Mouse (Mus musculus) lung, adult 18-20 months (tissue): Measurements from ENCODE around the gene Gna12.
A peak's percentile ranks its signal among the peaks of the same experiment; 100 is the strongest.

Experiments
- DNase-seq, 2 experiments: peaks; one replicate each; pipeline ENCODE4 v3.0.0; 2022; ENCODE audit warnings: mixed read lengths in 2 of 2

Gene Gna12

DNA sequence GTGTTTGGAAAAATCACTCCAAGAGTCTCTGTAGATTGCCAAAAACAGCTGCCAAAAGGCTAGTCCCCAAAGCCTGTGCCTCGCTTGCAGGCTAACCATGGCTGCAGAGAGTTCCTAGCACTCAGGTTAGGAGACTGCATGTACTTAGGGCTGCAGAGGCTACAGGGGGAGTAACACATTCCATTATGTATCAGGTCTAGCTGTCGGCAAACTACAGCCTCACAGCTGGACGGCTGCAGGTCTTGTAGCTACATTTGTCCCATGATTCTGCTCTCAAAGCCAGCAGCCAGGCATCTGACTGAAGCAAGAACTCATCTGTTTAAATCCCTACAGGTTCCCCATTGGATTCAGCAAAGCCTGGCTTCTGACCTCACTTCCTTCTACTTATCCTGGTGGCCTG, 35.5 kb downstream of the Gna12 start:
- DNase-seq = no peak

DNA sequence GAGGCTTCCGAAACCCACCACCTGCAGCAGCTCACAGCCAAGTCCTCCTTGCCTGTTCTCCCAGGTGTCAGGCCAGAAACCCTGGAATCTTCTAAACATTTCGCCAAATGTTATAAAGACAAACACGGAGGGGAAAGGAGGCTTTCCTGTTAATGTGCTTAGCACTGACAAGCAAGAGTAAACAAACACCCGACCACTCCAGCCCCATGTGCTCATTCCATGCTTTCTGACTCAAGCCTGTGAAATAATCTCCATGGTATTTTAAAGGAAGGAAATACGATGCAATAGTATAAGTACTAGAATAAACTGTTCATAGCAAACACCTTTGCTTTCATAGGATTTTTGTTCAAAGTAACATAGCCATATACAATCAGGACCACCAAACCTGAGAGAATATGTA, 38.0 kb downstream of the Gna12 start:
- peak in 1 of 2 experiments; percentile 26 for DNase-seq

DNA sequence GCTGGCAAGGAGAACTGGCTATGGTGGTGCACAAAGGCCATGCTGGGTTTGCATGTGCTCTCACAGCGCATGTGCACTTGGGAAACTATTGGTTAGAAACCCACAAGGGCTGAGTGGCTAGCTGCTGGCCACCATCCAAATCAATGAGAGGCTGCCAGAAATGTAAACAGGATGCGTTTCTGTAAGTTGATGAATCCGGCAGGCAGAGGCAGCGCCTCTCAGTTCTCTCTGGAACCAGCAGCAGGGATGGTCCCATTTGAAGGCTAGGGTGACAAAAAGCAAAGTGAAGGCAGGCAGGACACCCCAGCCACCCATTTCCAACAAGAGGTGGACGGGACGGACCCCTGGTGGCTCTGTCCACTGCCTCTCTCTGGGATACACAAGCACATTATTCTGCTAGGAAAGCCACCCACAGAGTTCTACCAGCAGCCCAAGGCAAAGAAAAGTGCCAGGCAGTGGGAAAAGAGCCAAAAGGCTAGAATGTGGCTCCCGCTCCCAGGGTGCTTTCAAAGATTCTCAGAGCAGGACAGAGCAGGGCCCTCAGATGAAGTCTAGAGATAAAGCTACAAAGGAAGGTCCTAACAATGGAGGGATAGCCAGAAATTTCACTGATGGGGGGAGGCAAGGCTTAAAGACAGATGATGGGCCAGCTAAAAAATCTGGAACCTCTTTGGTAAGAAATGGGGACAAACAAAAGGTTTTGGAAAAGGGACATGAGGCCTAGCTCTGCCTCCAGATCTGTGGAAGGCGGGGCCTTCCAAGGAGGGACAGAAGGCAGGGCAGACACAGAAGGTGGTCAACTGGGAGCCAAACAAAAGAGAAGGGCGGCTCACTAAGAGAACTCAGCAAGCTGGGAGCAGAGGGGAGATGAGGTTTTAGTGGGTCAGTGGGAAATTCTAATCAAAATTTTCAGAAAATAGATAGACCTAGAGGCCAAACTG, 39.0 kb downstream of the Gna12 start:
- DNase-seq = peak; percentile 84 to 90

DNA sequence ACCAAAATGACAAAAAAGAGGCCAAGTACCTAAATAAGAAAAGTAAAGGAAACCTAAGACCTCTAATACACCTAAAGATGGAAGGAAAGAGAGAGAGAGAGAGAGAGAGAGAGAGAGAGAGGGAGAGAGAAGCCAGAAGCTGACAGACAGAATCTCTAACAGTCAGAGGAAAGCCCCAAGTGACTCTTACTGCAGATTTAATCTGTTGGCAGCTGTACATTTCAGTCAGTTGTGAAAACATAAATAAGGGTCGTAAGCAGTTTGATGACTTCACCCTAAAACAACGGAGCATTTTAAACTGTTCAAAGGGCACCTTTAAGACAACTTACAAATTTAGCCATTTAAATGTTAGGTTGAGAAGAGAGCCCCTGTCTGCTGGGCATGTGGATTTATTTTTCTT, 39.8 kb downstream of the Gna12 start:
- no peak for DNase-seq

DNA sequence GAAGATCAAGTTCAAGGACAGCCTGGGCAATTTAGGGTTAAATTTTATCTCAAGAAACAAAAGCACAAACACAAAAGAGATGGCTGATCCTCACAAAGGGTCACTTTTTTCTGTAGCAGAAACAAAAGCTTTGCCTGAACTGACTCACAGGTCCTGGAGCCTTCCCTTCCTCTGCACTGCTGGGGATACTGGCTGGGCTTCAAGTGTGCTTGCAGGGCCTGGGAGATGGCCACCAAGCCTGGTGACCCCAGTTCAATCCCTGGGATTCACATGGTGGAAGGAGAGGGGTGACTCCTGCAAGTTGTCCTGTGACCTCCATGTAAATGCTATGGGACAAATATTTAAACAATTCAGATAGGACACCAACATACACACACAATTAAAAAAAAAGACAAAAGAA, 40.7 kb downstream of the Gna12 start:
- DNase-seq = no peak

DNA sequence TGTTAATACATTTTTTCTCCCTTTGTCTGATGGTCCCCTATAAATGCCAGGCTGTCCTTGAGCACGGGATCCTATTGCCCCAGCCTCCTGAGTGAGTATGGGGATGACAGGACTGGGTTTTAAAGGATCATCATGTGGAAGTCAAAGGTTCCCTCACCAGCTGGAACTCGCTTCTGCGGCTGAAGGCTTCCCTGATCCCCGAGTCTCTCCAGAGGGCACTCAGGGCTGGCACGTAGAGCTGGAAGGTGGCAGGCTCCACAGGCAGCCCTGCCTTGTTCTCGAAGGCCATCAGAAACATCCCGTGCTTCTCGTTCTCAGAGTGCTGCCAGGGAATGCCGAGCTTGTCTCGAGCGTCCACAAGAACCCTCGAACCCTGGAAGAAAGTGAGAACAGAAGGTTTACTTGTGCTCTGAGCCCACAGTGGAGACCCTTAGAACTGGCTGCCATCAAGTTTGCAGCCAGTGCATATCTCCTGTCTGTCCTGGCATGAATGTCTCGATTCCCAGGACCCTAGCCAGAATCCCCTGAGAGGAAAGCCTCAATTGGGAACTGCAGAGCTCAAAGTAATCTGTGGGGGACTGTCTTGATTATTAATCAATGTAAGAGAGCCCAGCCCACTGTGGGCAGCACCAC, 44.9 kb downstream of the Gna12 start:
- no peak for DNase-seq

DNA sequence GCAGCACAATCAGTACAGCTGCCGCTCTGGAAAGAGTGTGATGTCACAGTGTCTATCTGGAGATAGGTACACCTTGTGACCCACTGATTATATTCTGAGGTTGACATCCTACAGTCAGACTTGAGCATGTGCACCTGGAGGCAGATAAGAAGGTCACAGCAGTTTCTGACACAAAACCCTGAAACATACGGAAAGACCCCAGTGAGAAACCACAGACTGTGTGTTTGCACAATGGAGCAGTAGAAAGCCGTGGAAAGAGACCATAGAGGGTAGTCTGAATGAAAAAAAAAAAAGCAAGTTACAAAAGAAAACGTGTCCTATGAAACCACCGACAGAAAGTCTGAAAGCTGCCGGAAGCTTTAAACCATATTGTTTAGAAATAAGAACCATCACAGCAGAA, 45.9 kb downstream of the Gna12 start:
- no peak for DNase-seq

DNA sequence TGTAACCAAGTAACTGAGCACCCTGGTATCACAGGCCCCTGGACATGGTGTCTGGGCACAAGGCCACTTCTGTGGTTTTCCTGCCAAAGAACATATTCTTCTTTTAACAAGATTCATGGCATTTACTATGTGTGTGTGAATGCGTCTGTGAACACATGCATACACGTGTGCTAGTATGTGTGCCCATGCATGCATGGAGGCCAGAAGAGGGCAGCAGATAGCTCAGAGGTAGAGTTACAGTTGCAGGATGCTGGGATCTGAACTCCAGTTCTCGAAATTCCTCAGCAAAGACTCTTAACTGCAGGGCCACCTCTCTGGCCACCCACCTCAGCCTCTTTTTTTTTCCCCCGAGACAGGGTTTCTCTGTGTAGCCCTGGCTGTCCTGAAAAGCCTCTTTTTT, 46.7 kb downstream of the Gna12 start:
- DNase-seq = no peak

DNA sequence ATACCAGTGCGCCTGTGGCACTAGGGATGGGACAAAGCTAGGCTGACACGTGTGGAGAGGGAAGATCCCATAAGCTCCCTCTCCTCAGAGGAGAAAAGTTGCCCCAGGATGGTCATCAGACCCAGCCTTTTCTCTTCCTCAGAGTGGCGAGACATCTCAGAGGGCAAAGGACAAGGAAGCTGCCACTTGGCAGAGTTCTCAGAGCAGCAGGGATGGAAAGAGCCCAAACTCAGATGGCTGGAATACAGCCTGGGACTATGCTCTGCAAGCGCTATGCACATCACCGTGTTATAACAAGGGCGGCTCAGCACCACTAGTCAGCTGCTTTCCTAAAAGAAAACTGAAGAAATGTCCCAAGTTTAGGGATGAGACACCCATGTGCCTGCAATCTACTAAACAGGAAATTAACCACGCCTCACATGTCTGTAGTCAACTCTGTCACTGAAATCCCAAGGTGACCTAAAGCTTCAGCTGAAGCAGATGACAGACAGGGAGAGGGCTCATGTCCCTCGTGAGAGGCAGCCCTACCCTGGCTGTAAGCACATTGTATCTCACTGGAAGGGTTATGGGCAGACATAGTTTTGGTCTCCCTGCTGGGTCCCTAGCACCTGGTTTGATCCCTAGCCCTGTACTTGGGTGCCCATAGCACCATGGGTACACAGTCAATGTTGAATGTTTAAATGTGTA, 48.2 kb downstream of the Gna12 start:
- DNase-seq = no peak

DNA sequence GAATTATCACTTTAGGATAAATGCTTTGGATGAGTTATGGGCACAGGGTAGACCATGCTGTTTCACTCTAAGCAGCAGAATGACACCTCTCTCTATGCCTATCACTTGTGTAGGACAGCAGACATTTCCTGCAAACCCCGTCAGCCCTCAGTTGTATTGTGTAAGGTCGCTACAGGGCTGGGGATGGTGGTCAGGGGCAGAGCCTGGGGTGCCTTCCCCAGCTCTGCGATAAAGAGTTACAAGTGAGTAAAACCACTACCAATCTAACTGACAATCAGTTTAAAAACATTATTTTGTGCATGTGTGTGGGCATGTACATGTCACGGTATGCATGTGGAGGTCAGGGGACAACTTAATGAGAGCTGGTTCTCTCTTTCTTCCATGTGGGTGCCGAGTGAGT, 49.1 kb downstream of the Gna12 start:
- no peak for DNase-seq

DNA sequence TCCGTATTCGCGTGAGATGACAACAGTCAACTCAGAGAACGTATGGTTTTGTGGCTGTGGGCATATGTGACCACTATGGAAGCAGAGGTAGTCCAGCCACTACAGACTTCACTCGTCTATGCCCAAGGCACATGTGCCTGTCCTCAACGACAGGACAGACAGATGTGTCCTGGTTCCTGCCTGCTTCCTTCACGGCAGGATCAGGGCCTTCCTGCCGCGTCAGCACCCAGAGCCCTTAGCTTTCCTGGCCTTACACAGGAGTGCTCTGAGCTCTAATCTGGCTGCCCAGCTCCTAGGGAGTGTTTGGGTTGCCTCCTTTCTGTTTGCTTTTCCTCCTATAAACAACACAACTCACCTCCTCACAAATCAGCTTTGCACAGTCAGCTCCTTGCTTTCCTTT, 53.3 kb downstream of the Gna12 start:
- DNase-seq = no peak

DNA sequence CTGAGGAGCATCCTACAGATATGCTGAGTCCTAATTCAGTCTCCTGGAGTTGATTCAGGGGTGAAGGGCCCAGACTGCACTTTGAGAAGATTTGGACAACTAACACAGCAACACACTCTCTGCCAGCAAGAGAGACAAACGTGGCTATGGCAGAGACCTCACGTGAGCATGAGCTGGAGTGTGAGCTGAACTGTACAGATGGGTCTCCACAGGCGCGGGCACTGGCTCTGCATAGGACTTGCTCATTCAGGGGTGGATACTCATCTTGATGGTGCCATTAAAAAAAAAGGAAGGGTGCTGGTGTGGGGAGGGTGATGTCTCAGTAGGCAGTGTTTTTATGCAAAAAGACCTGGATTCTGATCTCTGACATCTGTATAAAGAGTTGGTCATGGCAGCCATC, 55.1 kb downstream of the Gna12 start:
- DNase-seq = no peak

DNA sequence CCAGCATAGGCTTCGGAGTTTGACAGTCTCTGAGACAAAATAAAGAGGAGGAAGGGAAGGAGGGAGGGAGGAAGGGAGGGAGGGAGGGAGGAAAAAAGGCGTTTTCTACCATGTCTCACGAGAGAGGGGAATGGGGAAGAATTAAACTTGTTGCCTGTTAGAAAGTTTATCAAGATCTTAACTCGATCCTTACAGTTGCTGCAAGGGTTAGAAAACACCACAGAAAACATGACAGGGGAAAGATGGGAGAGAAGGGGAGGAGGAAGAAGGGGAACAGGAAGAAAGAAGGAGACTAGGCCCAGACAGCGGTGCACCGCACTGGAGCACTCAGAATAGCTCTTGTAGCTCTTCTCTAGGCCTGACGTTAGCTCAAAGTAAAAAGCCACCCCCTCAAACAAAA, 58.1 kb downstream of the Gna12 start:
- DNase-seq = no peak

DNA sequence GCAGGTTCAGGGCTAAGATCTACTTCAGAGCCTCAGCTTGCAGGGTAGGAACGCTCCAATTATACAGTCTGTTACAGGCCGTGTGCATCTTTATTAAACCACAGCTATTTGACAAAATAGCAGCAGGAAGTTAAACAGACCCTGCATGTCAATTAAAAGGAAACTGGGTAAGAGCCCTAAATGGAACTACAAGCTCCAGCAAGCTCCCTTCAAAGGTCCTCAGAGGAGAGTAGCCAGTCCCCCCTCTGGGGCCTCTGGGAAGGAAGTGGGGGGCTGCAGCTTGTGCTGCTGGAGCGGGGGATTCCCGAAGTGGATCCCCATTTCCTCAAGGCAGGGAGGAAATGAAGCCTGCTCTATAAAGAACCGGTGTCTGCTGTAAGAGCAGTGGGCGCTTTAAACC, 58.6 kb downstream of the Gna12 start:
- DNase-seq = no peak

DNA sequence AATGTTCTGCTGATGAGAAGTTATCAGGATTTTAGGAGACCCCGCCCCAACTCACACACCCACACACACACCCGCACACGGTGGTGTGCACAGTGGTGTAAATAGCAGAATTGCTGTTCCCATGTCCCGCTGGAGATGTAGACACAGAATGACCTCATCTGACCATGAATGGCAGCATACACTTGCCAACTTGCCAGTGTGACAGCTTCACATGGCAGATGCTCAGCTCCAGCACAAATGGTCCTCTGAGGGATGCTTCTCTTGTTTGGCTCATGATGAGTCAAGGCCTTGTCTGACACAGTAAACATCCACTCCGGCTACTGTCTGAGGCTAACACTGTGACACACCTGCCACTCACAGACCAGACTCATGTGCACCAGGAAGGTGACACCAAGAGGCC, 61.9 kb downstream of the Gna12 start:
- DNase-seq = peak in 1 of 2 experiments; percentile 31

DNA sequence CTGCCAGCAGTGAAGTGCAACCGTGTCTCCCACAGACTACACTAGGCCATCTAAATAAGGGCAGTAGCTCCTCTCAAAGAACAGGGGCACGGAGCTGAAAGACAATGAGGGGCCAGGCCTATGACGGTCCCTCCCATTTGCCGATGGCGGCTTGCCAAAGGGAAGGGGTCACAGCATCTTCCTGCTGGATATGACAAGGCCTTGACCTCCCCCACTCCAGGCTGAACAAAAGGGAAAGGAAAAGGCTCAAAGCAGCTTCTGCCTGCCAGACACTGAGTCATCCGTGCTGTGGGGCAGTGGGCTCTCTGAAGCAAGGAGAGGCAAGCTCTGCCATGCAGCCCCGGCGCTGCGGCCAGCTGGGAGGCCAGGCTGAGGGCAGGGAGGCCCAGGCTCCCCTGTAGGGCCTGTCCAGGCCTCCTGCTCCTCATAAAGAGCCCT, 62.5 kb downstream of the Gna12 start:
- DNase-seq = peak; percentile 85 to 89

DNA sequence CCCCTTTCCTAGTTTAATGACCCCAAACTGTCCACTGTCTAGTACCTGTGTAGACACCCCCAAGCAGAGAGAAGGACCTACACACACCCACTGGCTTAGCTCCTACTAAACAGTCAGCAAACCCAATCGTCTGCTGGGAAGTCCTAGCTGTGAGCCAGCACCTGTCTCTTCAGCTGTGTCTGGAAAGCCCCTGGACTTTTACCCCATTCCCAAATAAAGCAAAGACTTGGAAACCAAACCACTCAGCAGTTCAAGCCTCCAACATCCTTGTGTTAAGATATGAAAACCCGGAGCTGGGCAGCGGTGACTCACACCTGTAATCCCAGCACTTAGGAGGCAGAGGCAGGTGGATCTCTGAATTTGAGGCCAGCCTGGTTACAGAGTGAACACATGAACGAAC, 63.7 kb downstream of the Gna12 start:
- DNase-seq = no peak

DNA sequence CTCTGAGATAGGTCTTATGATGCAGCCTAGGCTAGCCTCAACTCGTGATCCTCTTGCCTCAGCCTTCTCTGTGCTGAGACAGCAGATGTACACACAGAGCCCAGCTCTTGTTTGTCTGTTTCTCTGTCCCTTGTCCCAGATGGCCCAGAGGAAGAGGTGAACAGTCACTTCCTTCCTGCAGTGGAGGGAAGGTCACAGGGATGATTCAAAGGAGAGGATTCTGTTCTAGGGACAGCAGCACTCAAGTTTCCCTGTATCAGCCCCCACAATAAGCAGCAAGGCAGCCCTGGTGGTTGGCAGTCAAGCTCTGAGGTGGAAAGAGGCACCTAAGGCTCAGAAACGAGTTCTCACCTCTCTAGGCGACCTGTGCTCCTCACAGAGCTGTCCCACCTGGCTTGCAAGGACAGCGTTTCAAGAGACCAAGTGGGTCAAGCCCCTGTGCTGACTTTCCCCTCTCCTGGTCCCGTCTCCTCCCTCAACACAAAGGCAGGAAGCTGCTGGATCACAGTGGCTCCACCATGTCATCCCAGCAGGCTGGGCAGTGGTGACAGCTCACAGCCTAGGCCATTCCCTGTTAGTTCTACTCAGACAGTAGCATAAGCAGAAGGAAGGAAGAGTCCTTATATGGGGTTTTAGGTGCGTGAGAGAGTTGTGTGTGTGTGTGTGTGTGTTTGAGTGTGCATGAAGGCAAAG, 65.2 kb downstream of the Gna12 start:
- DNase-seq = peak; percentile 40 to 46

DNA sequence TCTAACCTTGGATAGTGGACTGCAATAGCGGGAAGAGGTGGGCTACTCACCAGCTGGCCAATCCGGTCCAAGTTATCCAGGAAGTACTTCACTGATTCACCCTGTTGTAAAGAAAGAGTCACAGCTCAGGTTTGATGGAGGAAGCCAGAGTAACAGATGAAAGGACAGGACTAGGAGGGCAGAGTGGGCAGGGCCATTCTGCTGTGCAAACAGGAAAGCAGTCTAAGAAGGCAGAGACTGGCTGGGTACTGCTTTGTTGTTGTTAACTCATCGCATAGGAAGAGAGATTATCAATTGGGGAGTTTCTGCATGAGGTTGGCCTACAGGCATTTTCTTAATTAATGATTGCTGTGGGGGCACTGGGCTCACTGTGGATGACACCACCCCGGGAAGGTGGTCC, 67.7 kb downstream of the Gna12 start:
- DNase-seq = no peak

DNA sequence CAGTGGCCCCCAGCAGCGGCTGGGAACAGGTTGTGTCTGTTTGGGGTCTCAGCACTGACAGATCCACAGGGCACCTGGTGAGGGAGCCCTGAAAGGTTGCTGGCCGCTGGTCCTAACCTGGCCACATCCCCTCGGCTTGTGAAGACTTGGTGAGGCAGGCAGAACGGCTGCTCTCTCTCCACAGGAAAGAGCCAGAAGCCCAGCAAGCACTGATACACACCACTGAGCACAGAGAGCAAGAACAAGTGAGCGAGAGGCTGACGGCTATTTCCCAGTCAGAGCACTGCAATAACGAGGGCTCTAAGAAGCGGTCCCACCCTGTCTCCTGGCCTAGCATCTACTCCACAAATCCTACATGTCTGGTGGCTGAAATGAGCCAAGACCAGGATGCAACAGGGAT, 71.4 kb downstream of the Gna12 start:
- DNase-seq = no peak

DNA sequence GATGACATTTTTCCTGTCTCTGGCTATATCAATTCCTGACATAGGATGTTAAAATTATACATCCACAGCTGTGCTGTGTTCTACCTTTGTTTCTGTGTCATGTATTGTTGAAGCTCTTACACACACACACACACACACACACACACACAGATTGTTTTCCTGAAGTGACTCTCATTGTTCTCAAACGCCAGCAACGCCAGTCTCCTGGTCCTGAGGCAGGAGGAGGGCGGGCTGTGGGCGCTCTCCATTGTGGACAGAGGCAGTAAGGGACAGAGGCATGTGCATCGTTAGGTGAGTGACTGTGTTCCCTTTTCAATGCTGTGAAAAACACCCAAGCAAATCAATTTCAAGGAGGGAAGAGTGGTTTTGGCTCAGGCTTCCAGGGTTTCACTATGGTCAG, 77.0 kb downstream of the Gna12 start:
- no peak for DNase-seq

DNA sequence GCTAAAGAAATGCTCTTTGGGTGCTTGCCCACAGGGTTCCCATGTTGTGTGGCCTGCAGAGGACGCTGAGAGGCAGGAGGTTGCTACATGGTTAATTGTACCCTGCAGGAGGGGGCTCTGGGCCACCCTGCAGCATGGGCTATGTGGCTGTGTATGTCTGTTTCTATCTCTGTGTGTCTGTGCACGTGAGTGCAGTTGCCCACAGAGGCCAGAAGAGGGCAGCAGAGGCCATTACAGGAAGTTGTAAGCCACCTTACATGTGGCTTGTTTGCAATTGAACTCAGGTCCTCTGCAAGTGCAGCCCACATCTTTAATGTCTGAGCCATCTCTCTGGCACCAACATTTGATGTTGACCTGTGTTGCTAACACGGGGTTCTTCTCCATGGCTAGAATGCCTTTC, 77.6 kb downstream of the Gna12 start:
- DNase-seq = no peak

DNA sequence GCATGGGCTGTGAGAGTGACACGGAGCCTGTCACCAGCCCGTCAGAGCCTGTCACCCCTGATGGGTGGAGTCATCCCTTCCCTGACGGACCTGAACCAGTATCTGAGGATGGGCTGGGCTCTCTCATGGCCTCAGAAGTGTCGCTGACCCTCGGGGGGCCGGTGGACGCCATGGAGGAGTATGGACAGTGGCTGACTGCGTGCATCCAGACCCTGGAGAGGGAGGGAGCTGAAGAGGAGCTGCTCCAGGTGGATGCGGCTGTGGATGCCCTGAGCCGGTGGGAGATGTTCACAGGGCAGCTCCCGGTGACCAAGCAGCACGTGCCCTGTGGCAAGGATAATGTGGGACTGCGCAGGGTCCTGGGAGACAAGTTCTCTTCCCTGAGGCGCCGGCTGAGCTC, 78.2 kb downstream of the Gna12 start:
- DNase-seq = no peak
